Comparison of ENCODE assay signal across 7 mouse cellular contexts in the genomic region with DNA sequence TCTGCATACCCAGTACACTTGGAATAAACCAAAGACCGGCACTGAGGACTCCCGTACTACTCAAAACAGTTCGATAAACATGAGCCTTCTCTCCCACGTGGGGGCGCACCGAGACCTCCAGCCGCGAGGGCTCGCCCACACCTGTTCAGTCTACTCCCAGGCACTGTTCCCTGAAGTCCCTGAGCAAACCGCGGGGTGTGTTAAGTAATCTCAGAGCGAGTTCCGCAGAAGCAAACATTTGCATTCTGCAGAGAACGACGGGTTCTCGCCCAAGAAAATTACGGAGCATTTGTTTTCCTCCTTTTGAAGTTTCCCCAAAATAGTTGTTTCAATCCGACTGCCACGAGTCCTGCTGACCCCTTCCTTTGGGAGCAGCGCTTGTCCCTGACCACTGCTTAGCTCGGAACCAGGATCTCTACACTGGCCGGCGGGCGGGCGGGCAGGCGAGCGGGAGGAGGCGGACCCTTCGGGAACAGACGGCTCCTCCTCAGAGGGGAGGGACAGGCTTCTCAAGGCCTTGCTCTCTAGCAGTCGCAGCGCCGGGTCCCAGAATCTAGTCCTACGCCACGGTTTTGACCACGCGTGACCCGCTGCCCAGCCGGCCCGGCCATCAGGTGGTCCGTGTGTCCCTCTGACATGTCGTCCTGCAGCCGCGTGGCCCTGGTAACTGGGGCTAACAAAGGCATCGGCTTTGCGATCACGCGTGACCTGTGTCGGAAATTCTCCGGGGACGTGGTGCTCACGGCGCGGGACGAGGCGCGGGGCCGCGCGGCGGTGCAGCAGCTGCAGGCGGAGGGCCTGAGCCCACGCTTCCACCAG. TPM values are rescaled to one million over a fixed set of nuclear protein-coding genes. Genes with fewer than 3 reads are reported as not detected.
A peak's percentile ranks its signal among the peaks of the same experiment; 100 is the strongest.
DNase-seq lines count a peak whose midpoint lies in the region; ATAC-seq and TF ChIP-seq lines count a peak whose summit lies in the region.

Cbr3 (plus strand) TSS at position 527 of the 819 bp plus-strand sequence.

- no peak within 1 kb of the TSS for H3K27ac ChIP-seq in embryonic fibroblast, embryonic 13.5 days (ENCODE audit: insufficient read depth, low read length)
- H3K27ac ChIP-seq in limb, embryonic 15.5 days, result peak within 1 kb of the TSS; percentile 35; the same call in 1 of the 2 replicates
- H3K27ac ChIP-seq in midbrain, embryonic 16.5 days (ENCODE audit: low read length), result no peak within 1 kb of the TSS

- H3K36me3 ChIP-seq in limb, embryonic 15.5 days, result no peaks in the 10 kb centered on the region
- no peaks in the 10 kb centered on the region for H3K36me3 ChIP-seq in midbrain, embryonic 16.5 days (ENCODE audit: control insufficient read depth, insufficient read depth, low read length)

- H3K9ac ChIP-seq in limb, embryonic 15.5 days, result peak within 1 kb of the TSS; percentile 35
- H3K9ac ChIP-seq in midbrain, embryonic 16.5 days (ENCODE audit: low read depth, low read length), result peak within 1 kb of the TSS; percentile 42; the same call in 1 of the 2 replicates

- H3K4me3 ChIP-seq in embryonic fibroblast, embryonic 13.5 days (ENCODE audit: insufficient read depth, low read length), result peak within 1 kb of the TSS; percentile 40
- H3K4me3 ChIP-seq in limb, embryonic 15.5 days, result peak within 1 kb of the TSS; percentile 49
- peak within 1 kb of the TSS; percentile 36 for H3K4me3 ChIP-seq in midbrain, embryonic 16.5 days (ENCODE audit: low read depth, low read length)

- under 1% methylated on average over 63 of the region's 63 CpGs for WGBS in limb, embryonic 15.5 days
- under 1% methylated on average over 63 of the region's 63 CpGs for WGBS in midbrain, embryonic 16.5 days

- peak; percentile 74; the same call in 1 of the 2 replicates for ATAC-seq in limb, embryonic 15.5 days (ENCODE audit: insufficient number of reproducible peaks, low FRiP score, low TSS enrichment, low read depth)
- peak; percentile 84 for ATAC-seq in midbrain, embryonic 16.5 days

- peak within 1 kb of the TSS; percentile 89 for H3K4me2 ChIP-seq in limb, embryonic 15.5 days
- H3K4me2 ChIP-seq in midbrain, embryonic 16.5 days (ENCODE audit: low read length), result peak within 1 kb of the TSS; percentile 66

- DNase-seq in adrenal gland, postnatal 4 days (ENCODE audit: low spot score in 2 of 2), result peak; percentile 51 to 54
- DNase-seq in heart, adult 9 months (ENCODE audit: low spot score in 2 of 2), result peak; percentile 70 to 72
- DNase-seq in kidney, adult 9 months, result peak; percentile 77
- peak; percentile 58 to 66 for DNase-seq in spleen, postnatal 14 days (ENCODE audit: low spot score in 2 of 2)

- H3K27me3 ChIP-seq in limb, embryonic 15.5 days, result peaks cover 45% of the 10 kb centered on the region
- H3K27me3 ChIP-seq in midbrain, embryonic 16.5 days (ENCODE audit: control insufficient read depth, insufficient read depth, low read depth, low read length), result peaks cover 39% of the 10 kb centered on the region

- H3K9me3 ChIP-seq in limb, embryonic 15.5 days, result no peaks in the 10 kb centered on the region
- H3K9me3 ChIP-seq in midbrain, embryonic 16.5 days (replicated peaks; ENCODE audit: control insufficient read depth, low read length, poor library complexity, severe bottlenecking), result no peaks in the 10 kb centered on the region; the same call in 1 of the 2 replicates

- peak; percentile 48; the same call in 1 of the 2 replicates for TF ChIP-seq CTCF in embryonic fibroblast, embryonic 13.5 days (IDR thresholded peaks at IDR 0.05; ENCODE audit: borderline replicate concordance, insufficient read depth, low read length)

- peak; percentile 79 for TF ChIP-seq POLR2A in embryonic fibroblast, embryonic 13.5 days (IDR thresholded peaks at IDR 0.05; ENCODE audit: low read depth, low read length)

- H3K4me1 ChIP-seq in embryonic fibroblast, embryonic 13.5 days (ENCODE audit: control insufficient read depth, insufficient read depth, low read length), result no peaks in the 10 kb centered on the region
- H3K4me1 ChIP-seq in limb, embryonic 15.5 days, result peaks cover 23% of the 10 kb centered on the region
- peaks cover 13% of the 10 kb centered on the region for H3K4me1 ChIP-seq in midbrain, embryonic 16.5 days (ENCODE audit: control insufficient read depth, insufficient read depth, low read length)

RNA-seq across cellular contexts. Expression of gene Cbr3, which starts in this region (rescaled TPM):
- 1 to 10 TPM; 4.3 TPM for total RNA-seq in adrenal gland, postnatal 4 days (2021)
- 10.2 and 14.0 TPM in 2 replicates for polyA plus RNA-seq in embryonic fibroblast, embryonic 13.5 days (2011; ENCODE audit: insufficient read length, low read depth, missing spikeins)
- polyA plus RNA-seq in limb, embryonic 15.5 days (2015; fragmentation: Nextera tagmentation; extraction: Ambion mirVana), result 16.5 and 17.6 TPM in 2 replicates
- polyA plus RNA-seq in midbrain, embryonic 16.5 days (2015; fragmentation: Nextera tagmentation; extraction: Ambion mirVana), result 1.1 and 3.0 TPM in 2 replicates
